Mouse (Mus musculus) heart, postnatal 0 days (tissue): ENCODE results near the gene Tbc1d9b. TPM values are rescaled to one million over a fixed set of nuclear protein-coding genes. Genes with fewer than 3 reads are reported as not detected.

Source experiments
- ATAC-seq: fragments of 200-750 bp; cut with Nextera tagmentation; 2 replicates; pipeline ENCODE4 v1.8.0; 2017; ENCODE audit warnings: low read depth, moderate number of reproducible peaks, moderate library complexity; ENCODE audit not compliant: insufficient read depth
- DNase-seq: peaks from one replicate; pipeline ENCODE4 v3.0.0-alpha.2; 2016; ENCODE audit warnings: low spot score
- H3K27ac ChIP-seq: fragments of 300-500 bp; sonication (generic); 2 replicates; pipeline ENCODE4 v1.5.1; 2014; ENCODE audit warnings: low read depth, mild to moderate bottlenecking
- H3K27me3 ChIP-seq: fragments of 300-500 bp; sonication (generic); 2 replicates; pipeline ENCODE4 v1.6.1; 2014; ENCODE audit warnings: low read length, mixed read lengths; ENCODE audit not compliant: control insufficient read depth, insufficient read depth
- H3K36me3 ChIP-seq: fragments of 300-500 bp; sonication (generic); replicated peaks from 2 replicates; pipeline ENCODE4 v1.6.1; 2014; ENCODE audit warnings: low read length, mixed read lengths; ENCODE audit not compliant: control insufficient read depth, insufficient read depth
- H3K4me1 ChIP-seq: fragments of 300-500 bp; sonication (generic); 2 replicates; pipeline ENCODE4 v1.6.1; 2014; ENCODE audit warnings: antibody characterized with exemption; ENCODE audit not compliant: control insufficient read depth, insufficient read depth
- H3K4me2 ChIP-seq: fragments of 300-500 bp; sonication (generic); 2 replicates; pipeline ENCODE4 v1.6.1; 2014; ENCODE audit warnings: low read depth, mild to moderate bottlenecking, low read length, moderate library complexity
- H3K4me3 ChIP-seq: fragments of 300-500 bp; sonication (generic); 2 replicates; pipeline ENCODE4 v1.5.1; 2014; ENCODE audit warnings: low read depth, low read length
- H3K9ac ChIP-seq: fragments of 300-500 bp; sonication (generic); replicated peaks from 2 replicates; pipeline ENCODE4 v1.6.1; 2014; ENCODE audit warnings: low read depth, low read length, mixed read lengths
- H3K9me3 ChIP-seq: fragments of 300-500 bp; sonication (generic); replicated peaks from 2 replicates; pipeline ENCODE4 v1.6.1; 2016; ENCODE audit warnings: low read length; ENCODE audit not compliant: control insufficient read depth
- CTCF ChIP-seq: IDR thresholded peaks from 2 replicates; pipeline ENCODE4 v1.5.1; 2016; ENCODE audit warnings: antibody characterized with exemption, control low read depth, low read depth
- EP300 ChIP-seq: IDR thresholded peaks from 2 replicates; pipeline ENCODE4 v1.6.1; 2016; ENCODE audit warnings: antibody characterized with exemption, low read depth
- WGBS: fragments of 180-500 bp; shearing (Covaris S2); extraction: QIAGEN DNeasy Blood & Tissue Kit; methylation state at CpG from one replicate; pipeline ENCODE4 v1.1.7; 2014; 5-methylcytosine and 5-hydroxymethylcytosine counted together
- polyA plus RNA-seq: library from polyadenylated mRNA; unstranded; fragments of >200 nt; fragmentation: Nextera tagmentation; extraction: Ambion mirVana; gene quantifications from 2 replicates; pipeline ENCODE4 v1.2.1, GENCODE M21; 2015
- total RNA-seq: library from RNA; depleted of rRNA; stranded (reverse); fragments of >200 nt; gene quantifications from 2 replicates; pipeline ENCODE4 v1.2.3, GENCODE M21; 2014; ENCODE audit warnings: low replicate concordance

Gene Tbc1d9b
- total and polyA plus RNA-seq, 2 experiments from 2014 or later, result 18.4 to 37.6 TPM

DNA sequence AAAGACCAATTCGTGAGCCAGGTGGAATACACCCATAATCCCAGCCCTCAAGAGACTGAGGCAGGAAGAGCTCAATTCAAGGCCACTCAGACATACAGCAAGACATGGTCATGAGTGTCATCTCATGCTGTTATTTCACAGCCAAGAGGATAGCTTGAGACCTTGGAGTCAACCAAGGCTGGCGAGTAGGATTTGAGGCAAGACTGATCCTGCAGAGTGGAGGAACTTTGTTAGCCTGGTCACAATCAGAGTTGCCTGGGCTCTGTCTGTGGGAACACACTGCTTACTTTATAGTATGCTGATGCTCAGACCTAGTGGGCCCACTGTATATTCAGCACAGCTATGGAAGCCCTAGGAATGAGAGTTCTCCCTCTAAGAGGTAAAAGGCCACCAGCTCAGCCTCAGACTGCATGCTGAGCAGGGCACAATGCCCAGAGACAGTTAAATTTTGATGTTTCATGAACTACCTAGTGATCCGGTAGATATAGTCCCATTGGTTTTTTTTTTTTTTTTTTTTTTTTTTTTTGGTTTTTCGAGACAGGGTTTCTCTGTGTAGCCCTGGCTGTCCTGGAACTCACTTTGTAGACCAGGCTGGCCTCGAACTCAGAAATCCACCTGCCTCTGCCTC is 67.1 kb downstream of the Tbc1d9b start:
- ATAC-seq (no peak), DNase-seq (no peak)
- TF ChIP-seq EP300 (no peak), CTCF (no peak)
- 88% methylated on average over 3 of the region's 5 CpGs for WGBS
- Histone ChIP-seq H3K27ac (no peak overlapping the region), H3K36me3 (peaks cover 62% of the 10 kb centered on the region), H3K4me2 (no peak overlapping the region), H3K9me3 (no peaks in the 10 kb centered on the region), H3K4me3 (no peak overlapping the region), H3K27me3 (no peaks in the 10 kb centered on the region), H3K4me1 (no peaks in the 10 kb centered on the region), H3K9ac (no peak overlapping the region)

DNA sequence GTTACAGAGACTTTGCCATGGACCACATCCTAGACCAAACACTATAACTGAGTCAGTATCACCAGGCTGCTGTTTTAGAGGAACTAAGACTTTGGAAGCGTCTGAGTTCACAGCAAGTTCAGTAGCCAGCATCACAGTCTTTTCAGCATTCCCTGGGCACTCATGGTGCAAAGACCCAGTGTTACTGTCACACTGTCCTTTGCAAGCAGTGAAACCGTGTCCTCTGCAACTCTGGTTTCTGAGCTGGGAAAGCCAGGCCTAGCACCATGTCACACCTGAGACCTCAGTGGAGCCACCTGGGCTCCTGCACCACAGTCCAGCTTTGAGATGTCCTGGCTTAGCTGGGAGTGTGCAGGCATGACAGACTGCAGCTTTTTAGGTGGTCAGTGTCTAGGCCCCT is 67.7 kb downstream of the Tbc1d9b start:
- no peak overlapping the region for H3K4me2 ChIP-seq
- no peaks in the 10 kb centered on the region for H3K27me3 ChIP-seq
- peaks cover 68% of the 10 kb centered on the region for H3K36me3 ChIP-seq
- DNase-seq (no peak), ATAC-seq (no peak)
- H3K9ac ChIP-seq, result no peak overlapping the region
- H3K9me3 ChIP-seq, result no peaks in the 10 kb centered on the region
- no peak overlapping the region for H3K4me3 ChIP-seq
- no peak overlapping the region for H3K27ac ChIP-seq
- no peaks in the 10 kb centered on the region for H3K4me1 ChIP-seq
- no peak for TF ChIP-seq CTCF
- no peak for TF ChIP-seq EP300
- 86% methylated on average over 2 of the region's 2 CpGs for WGBS

DNA sequence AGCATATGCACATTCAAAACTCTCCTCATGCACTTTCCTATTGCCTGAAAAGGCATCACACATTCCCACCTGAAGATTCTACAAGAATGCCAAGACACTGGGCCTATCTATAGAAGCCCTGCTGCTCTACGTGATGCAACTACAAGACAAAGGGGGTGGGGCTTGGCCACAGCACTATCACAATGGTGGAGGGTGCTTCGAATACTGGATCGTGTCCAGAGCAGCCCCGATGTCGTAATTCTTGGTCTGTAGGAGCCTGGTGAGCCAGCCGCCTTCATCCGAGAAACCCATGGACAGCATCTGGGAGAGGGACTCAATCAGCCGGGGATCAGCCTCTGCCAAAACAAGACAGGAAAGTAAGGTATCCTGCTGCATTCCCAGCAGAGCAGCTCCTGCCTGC is 69.4 kb downstream of the Tbc1d9b start:
- H3K9ac ChIP-seq, result no peak overlapping the region
- H3K36me3 ChIP-seq, result peaks cover 85% of the 10 kb centered on the region
- peaks cover 4% of the 10 kb centered on the region; the same call in 1 of the 2 replicates for H3K4me1 ChIP-seq
- H3K27me3 ChIP-seq, result no peaks in the 10 kb centered on the region
- 43% methylated on average over 8 of the region's 8 CpGs for WGBS
- DNase-seq, result no peak
- TF ChIP-seq CTCF (no peak), EP300 (no peak)
- no peaks in the 10 kb centered on the region for H3K9me3 ChIP-seq
- no peak overlapping the region for H3K4me2 ChIP-seq
- peak; percentile 15; the same call in 1 of the 2 replicates for ATAC-seq
- no peak overlapping the region for H3K27ac ChIP-seq
- no peak overlapping the region for H3K4me3 ChIP-seq

DNA sequence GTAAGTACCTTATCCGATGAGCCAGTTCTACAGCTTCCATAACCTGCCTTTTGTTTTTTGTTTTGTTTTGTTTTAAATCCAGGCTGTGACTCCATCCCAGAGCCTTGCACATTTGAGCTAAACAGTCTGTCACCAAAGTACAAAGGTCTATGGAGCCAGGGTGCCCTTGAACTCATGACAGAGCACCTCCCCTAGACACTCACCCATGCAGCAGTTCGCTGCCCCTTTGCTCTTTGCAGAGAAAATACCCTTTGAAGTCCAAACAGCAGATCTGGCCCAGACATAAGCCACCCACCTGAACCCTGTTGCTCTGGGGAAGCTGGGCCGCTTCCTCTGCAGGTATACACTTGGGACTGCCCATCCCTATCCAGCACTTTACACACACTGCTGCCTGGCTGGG is 70.4 kb downstream of the Tbc1d9b start:
- H3K27me3 ChIP-seq, result no peaks in the 10 kb centered on the region
- WGBS, result 93% methylated on average over 3 of the region's 3 CpGs
- H3K36me3 ChIP-seq, result peaks cover 94% of the 10 kb centered on the region
- no peak for ATAC-seq
- peaks cover 7% of the 10 kb centered on the region; the same call in 1 of the 2 replicates for H3K4me1 ChIP-seq
- H3K4me3 ChIP-seq, result no peak overlapping the region
- no peak overlapping the region for H3K9ac ChIP-seq
- no peak overlapping the region for H3K27ac ChIP-seq
- TF ChIP-seq EP300, result no peak
- H3K9me3 ChIP-seq, result no peaks in the 10 kb centered on the region
- no peak for DNase-seq
- no peak overlapping the region for H3K4me2 ChIP-seq

DNA sequence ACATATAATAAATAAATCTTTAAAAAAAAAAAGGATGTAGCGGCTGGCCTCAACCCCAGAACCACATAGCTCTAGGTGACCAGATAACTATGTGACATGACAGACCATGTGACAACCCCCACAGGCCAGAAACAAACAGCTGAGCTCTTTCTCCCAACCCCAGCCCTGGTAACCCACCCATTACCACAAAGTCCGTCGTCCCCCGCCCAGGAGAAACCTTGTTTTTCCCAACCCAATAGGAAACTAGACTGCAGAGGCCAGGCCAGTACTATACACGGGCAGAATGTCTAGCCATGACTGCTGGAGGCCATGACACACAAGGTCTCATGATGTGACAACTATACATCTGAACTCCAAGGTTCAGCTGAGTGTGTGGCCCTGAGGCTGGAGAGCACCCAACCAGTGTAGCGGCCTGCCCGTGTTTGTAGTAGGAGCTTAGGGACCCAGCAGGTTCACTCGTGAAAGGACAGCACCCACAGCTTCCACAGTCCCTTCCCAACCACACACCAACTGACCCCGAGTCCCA is 72.2 kb downstream of the Tbc1d9b start:
- H3K9ac ChIP-seq, result no peak overlapping the region
- H3K4me1 ChIP-seq, result peaks cover 12% of the 10 kb centered on the region; the same call in 1 of the 2 replicates
- H3K27me3 ChIP-seq, result no peaks in the 10 kb centered on the region
- H3K9me3 ChIP-seq, result no peaks in the 10 kb centered on the region
- H3K27ac ChIP-seq, result no peak overlapping the region
- 85% methylated on average over 9 of the region's 9 CpGs for WGBS
- H3K4me2 ChIP-seq, result no peak overlapping the region
- H3K36me3 ChIP-seq, result peaks cover 97% of the 10 kb centered on the region
- TF ChIP-seq EP300 (no peak), CTCF (no peak)
- ATAC-seq (no peak), DNase-seq (no peak)
- H3K4me3 ChIP-seq, result no peak overlapping the region

DNA sequence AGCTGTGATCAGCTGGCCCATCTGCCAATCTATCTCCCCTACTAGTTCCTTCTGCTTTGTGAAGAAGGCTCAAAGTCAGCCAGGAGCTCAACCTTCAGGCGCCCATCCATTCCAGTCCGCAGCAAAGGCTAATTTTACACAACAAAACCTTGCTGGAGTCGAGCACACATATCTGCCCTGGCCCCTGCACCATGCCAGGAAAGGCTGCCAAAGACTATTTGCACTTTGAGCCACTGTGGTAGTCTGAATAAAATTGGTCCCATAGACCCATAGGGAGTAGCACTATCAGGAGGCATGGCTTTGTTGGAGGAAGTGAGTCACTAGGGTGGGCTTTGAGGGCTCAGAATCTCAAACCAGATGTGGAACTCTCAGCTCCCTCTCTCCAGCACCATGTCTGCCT is 74.2 kb downstream of the Tbc1d9b start:
- ATAC-seq (no peak), DNase-seq (no peak)
- no peak overlapping the region for H3K4me2 ChIP-seq
- TF ChIP-seq CTCF (no peak), EP300 (no peak)
- no peak overlapping the region for H3K9ac ChIP-seq
- 56% methylated on average over 3 of the region's 3 CpGs for WGBS
- H3K9me3 ChIP-seq, result no peaks in the 10 kb centered on the region
- no peak overlapping the region for H3K27ac ChIP-seq
- H3K4me3 ChIP-seq, result no peak overlapping the region
- peaks cover 78% of the 10 kb centered on the region for H3K36me3 ChIP-seq
- peaks cover 19% of the 10 kb centered on the region for H3K4me1 ChIP-seq
- H3K27me3 ChIP-seq, result no peaks in the 10 kb centered on the region
